Mouse (Mus musculus) cerebellum, adult (tissue): ENCODE results near the gene Ccdc117.
"Not testable (repeated sequence)": the region's sequence is repeated elsewhere in the genome, so short reads cannot be mapped to it uniquely, and the experiment has no call there.

Source experiments
- ATAC-seq: cut with Nextera tagmentation; 2 replicates; pipeline ENCODE4 v1.9.2; 2017; ENCODE audit warnings: mild to moderate bottlenecking, moderate library complexity, mixed read lengths; ENCODE audit not compliant: insufficient number of reproducible peaks, low FRiP score, low TSS enrichment

Ccdc117 gene

GRCm38 (mm10) chr11:5541799-5542481 lies at the start of gene Ccdc117:
Gene Ccdc117 (minus strand): TSS chr11:5542187.
- ATAC-seq = peak; percentile 99

GRCm38 (mm10) chr11:5575046-5575445 lies 33.1 kb upstream of the Ccdc117 start:
- ATAC-seq = no peak

- ATAC-seq = no peak
Measured at GRCm38 (mm10) chr11:5573821-5574220, 31.8 kb upstream of the Ccdc117 start.

GRCm38 (mm10) chr11:5571856-5572255 lies 29.9 kb upstream of the Ccdc117 start:
- ATAC-seq = no peak

GRCm38 (mm10) chr11:5569474-5569873 lies 27.5 kb upstream of the Ccdc117 start, which contains the start of gene Ankrd36:
Gene Ankrd36 (plus strand): TSS chr11:5569684.
- no peak for ATAC-seq

GRCm38 (mm10) chr11:5568082-5568481 lies 26.1 kb upstream of the Ccdc117 start:
- no peak for ATAC-seq

GRCm38 (mm10) chr11:5567654-5568053 lies 25.7 kb upstream of the Ccdc117 start:
- ATAC-seq = no peak

- no peak for ATAC-seq
Measured at GRCm38 (mm10) chr11:5566506-5566905, 24.5 kb upstream of the Ccdc117 start.

- no peak for ATAC-seq
Measured at GRCm38 (mm10) chr11:5565596-5565995, 23.6 kb upstream of the Ccdc117 start.

GRCm38 (mm10) chr11:5563898-5564297 lies 21.9 kb upstream of the Ccdc117 start:
- ATAC-seq = no peak

GRCm38 (mm10) chr11:5562625-5563268 lies 20.8 kb upstream of the Ccdc117 start:
- no peak for ATAC-seq

- no peak for ATAC-seq
Measured at GRCm38 (mm10) chr11:5560273-5560672, 18.3 kb upstream of the Ccdc117 start.

- no peak for ATAC-seq
Measured at GRCm38 (mm10) chr11:5551931-5552330, 9.9 kb upstream of the Ccdc117 start.

GRCm38 (mm10) chr11:5551430-5551829 lies 9.4 kb upstream of the Ccdc117 start:
- ATAC-seq = no peak

GRCm38 (mm10) chr11:5546693-5547092 lies 4.7 kb upstream of the Ccdc117 start:
- no peak for ATAC-seq

GRCm38 (mm10) chr11:5545457-5545856 lies 3.5 kb upstream of the Ccdc117 start:
- no peak for ATAC-seq

- not testable (repeated sequence) for ATAC-seq
Measured at GRCm38 (mm10) chr11:5544709-5545108, 2.7 kb upstream of the Ccdc117 start.

GRCm38 (mm10) chr11:5543281-5543680 lies 1.3 kb upstream of the Ccdc117 start:
- no peak for ATAC-seq

GRCm38 (mm10) chr11:5542482-5543185 lies 647 bp upstream of the Ccdc117 start:
- ATAC-seq = no peak

- no peak for ATAC-seq
Measured at GRCm38 (mm10) chr11:5541230-5541798, 673 bp downstream of the Ccdc117 start.

- ATAC-seq = no peak
Measured at GRCm38 (mm10) chr11:5540331-5540730, 1.7 kb downstream of the Ccdc117 start.
